Mouse (Mus musculus) olfactory bulb, adult 2 months (tissue): ENCODE measurements around the gene Lipe. TPM values are rescaled to one million over a fixed set of nuclear protein-coding genes. Genes with fewer than 3 reads are reported as not detected.

Experiments
- H3K27ac ChIP-seq: fragments of 200-500 bp; 2 replicates; pipeline ENCODE4 v1.5.1; 2012; ENCODE audit warnings: low read depth, low read length; ENCODE audit not compliant: insufficient read depth
- H3K4me1 ChIP-seq: fragments of 200-500 bp; 2 replicates; pipeline ENCODE4 v1.6.1; 2012; ENCODE audit warnings: low read length; ENCODE audit not compliant: control insufficient read depth, insufficient read depth
- H3K4me3 ChIP-seq: fragments of 200-500 bp; 2 replicates; pipeline ENCODE4 v1.5.1; 2012; ENCODE audit warnings: mild to moderate bottlenecking, low read depth, low read length, moderate library complexity; ENCODE audit not compliant: insufficient read depth
- CTCF ChIP-seq: fragments of 200-500 bp; IDR thresholded peaks from 2 replicates; pipeline ENCODE4 v1.5.1; 2012; ENCODE audit warnings: low read depth, mild to moderate bottlenecking, low read length, moderate library complexity; ENCODE audit not compliant: insufficient read depth
- POLR2A ChIP-seq: fragments of 200-500 bp; IDR thresholded peaks from 2 replicates; pipeline ENCODE4 v1.6.1; 2012; ENCODE audit warnings: mild to moderate bottlenecking, low read depth, low read length, moderate library complexity; ENCODE audit not compliant: insufficient read depth
- WGBS: fragments of 180-500 bp; shearing (Covaris S2); methylation state at CpG from one replicate; pipeline ENCODE4 v1.1.7; 2018; 5-methylcytosine and 5-hydroxymethylcytosine counted together
- polyA plus RNA-seq: library from polyadenylated mRNA; stranded (reverse); fragments of >200 nt; gene quantifications from 2 replicates; pipeline ENCODE4 v1.2.4, GENCODE M21; 2012; ENCODE audit warnings: low replicate concordance; ENCODE audit not compliant: missing spikeins, insufficient read depth, insufficient read length

The Lipe gene
- polyA plus RNA-seq, 1 experiment = not detected

GRCm38 (mm10) chr7:25377100-25377700 lies 21.3 kb downstream of the Lipe start:
- peaks cover 10% of the 10 kb centered on the region for H3K4me1 ChIP-seq
- WGBS = 35% methylated on average over 8 of the region's 8 CpGs
- peak overlapping the region; percentile 33 for H3K4me3 ChIP-seq
- H3K27ac ChIP-seq = no peak overlapping the region
- no peak for TF ChIP-seq CTCF
- TF ChIP-seq POLR2A = no peak

- TF ChIP-seq POLR2A (no peak), CTCF (no peak)
- peak overlapping the region; percentile 33 for H3K4me3 ChIP-seq
- no peak overlapping the region for H3K27ac ChIP-seq
- WGBS = 25% methylated on average over 17 of the region's 17 CpGs
- H3K4me1 ChIP-seq = peaks cover 10% of the 10 kb centered on the region
These were observed 22.0 kb downstream of the Lipe start for GRCm38 (mm10) chr7:25376556-25376955.

GRCm38 (mm10) chr7:25372441-25372840 lies 26.1 kb downstream of the Lipe start:
- Histone ChIP-seq H3K27ac (no peak overlapping the region), H3K4me1 (peaks cover 8% of the 10 kb centered on the region), H3K4me3 (no peak overlapping the region)
- no peak for TF ChIP-seq CTCF
- no peak for TF ChIP-seq POLR2A
- 93% methylated on average over 5 of the region's 5 CpGs for WGBS

GRCm38 (mm10) chr7:25369058-25369749 lies 29.3 kb downstream of the Lipe start, which contains the start of gene Cnfn:
TSS of gene Cnfn (minus strand) at chr7:25369724.
- 63% methylated on average over 12 of the region's 12 CpGs for WGBS
- Histone ChIP-seq H3K27ac (no peak within 1 kb of the TSS), H3K4me1 (peaks cover 20% of the 10 kb centered on the region), H3K4me3 (no peak within 1 kb of the TSS)
- TF ChIP-seq POLR2A (no peak), CTCF (no peak)

- Histone ChIP-seq H3K4me1 (peaks cover 20% of the 10 kb centered on the region), H3K27ac (no peak overlapping the region), H3K4me3 (no peak overlapping the region)
- no peak for TF ChIP-seq CTCF
- no peak for TF ChIP-seq POLR2A
- 24% methylated on average over 12 of the region's 12 CpGs for WGBS
These were observed 30.2 kb downstream of the Lipe start for GRCm38 (mm10) chr7:25368333-25368732.

GRCm38 (mm10) chr7:25367632-25368293 lies 30.7 kb downstream of the Lipe start:
- TF ChIP-seq CTCF (no peak), POLR2A (no peak)
- WGBS = 7% methylated on average over 33 of the region's 33 CpGs
- Histone ChIP-seq H3K4me1 (peaks cover 20% of the 10 kb centered on the region), H3K27ac (no peak overlapping the region), H3K4me3 (no peak overlapping the region)

- Histone ChIP-seq H3K27ac (no peak overlapping the region), H3K4me3 (no peak overlapping the region), H3K4me1 (peaks cover 20% of the 10 kb centered on the region)
- TF ChIP-seq CTCF (no peak), POLR2A (no peak)
- 36% methylated on average over 13 of the region's 13 CpGs for WGBS
These were observed 32.4 kb downstream of the Lipe start for GRCm38 (mm10) chr7:25365937-25366625.

- Histone ChIP-seq H3K4me3 (no peak overlapping the region), H3K27ac (no peak overlapping the region), H3K4me1 (peaks cover 20% of the 10 kb centered on the region)
- WGBS = 93% methylated on average over 17 of the region's 17 CpGs
- TF ChIP-seq POLR2A = no peak
- no peak for TF ChIP-seq CTCF
These were observed 34.9 kb downstream of the Lipe start for GRCm38 (mm10) chr7:25363632-25364031.
